In the genomic region with DNA sequence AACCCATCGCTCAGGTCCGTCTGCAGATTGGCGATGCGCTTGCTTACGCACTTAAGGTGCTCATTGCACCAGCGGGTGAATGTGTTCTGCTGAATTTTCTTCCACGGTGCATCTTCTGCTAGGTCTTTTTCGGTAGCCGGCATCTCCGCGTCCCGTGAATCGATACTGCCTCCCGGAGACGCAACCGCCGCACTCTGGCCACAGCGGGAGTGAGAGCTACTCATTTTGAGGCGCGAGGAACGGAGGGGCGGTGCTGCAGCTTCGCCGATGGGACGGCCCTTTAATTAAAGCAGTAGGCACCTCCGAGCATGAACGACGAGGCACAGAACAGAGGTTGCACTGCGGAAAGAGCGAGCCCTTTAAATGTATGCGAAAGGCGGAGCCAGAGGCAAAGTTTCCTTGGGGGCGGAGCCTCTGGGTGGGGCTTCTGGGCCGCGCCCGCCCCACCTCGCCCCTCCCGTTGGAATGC, we compare ENCODE assay signal across 8 mouse cellular contexts. TPM values are rescaled to one million over a fixed set of nuclear protein-coding genes. Genes with fewer than 3 reads are reported as not detected.
DNase-seq lines count a peak whose midpoint lies in the region; ATAC-seq lines count a peak whose summit lies in the region.

No protein-coding gene starts in this region.

- peak overlapping the region; percentile 81 for H3K9ac ChIP-seq in limb, embryonic 13.5 days
- H3K9ac ChIP-seq in midbrain, embryonic 15.5 days: peak overlapping the region; percentile 58

- H3K9me3 ChIP-seq in embryonic facial prominence, embryonic 10.5 days: peaks cover 2% of the 10 kb centered on the region; the same call in 1 of the 2 replicates
- no peaks in the 10 kb centered on the region for H3K9me3 ChIP-seq in limb, embryonic 13.5 days
- no peaks in the 10 kb centered on the region for H3K9me3 ChIP-seq in midbrain, embryonic 15.5 days

- peaks cover 29% of the 10 kb centered on the region for H3K36me3 ChIP-seq in embryonic facial prominence, embryonic 10.5 days (replicated peaks)
- peaks cover 19% of the 10 kb centered on the region for H3K36me3 ChIP-seq in limb, embryonic 13.5 days
- 0 out of 2 replicates have a peak, but pooled peaks cover 8% of the 10 kb centered on the region for H3K36me3 ChIP-seq in midbrain, embryonic 15.5 days (replicated peaks)

- peak overlapping the region; percentile 93 for H3K27ac ChIP-seq in embryonic facial prominence, embryonic 10.5 days (replicated peaks)
- H3K27ac ChIP-seq in limb, embryonic 13.5 days: peak overlapping the region; percentile 89
- H3K27ac ChIP-seq in midbrain, embryonic 15.5 days: peak overlapping the region; percentile 89

- H3K4me3 ChIP-seq in embryonic facial prominence, embryonic 10.5 days: peak overlapping the region; percentile 70
- H3K4me3 ChIP-seq in limb, embryonic 13.5 days: peak overlapping the region; percentile 60
- peak overlapping the region; percentile 57 for H3K4me3 ChIP-seq in midbrain, embryonic 15.5 days

- peak overlapping the region; percentile 70 for H3K4me2 ChIP-seq in limb, embryonic 13.5 days (replicated peaks)
- H3K4me2 ChIP-seq in midbrain, embryonic 15.5 days: peak overlapping the region; percentile 57

- H3K4me1 ChIP-seq in embryonic facial prominence, embryonic 10.5 days: peaks cover 18% of the 10 kb centered on the region
- H3K4me1 ChIP-seq in limb, embryonic 13.5 days: peaks cover 18% of the 10 kb centered on the region
- peaks cover 19% of the 10 kb centered on the region for H3K4me1 ChIP-seq in midbrain, embryonic 15.5 days

- peak; percentile 90 for ATAC-seq in limb, embryonic 13.5 days (ENCODE audit: low FRiP score, low read depth)
- ATAC-seq in midbrain, embryonic 15.5 days (replicated peaks): peak; percentile 92

- 20% methylated on average over 38 of the region's 38 CpGs for WGBS in embryonic facial prominence, embryonic 10.5 days
- 19% methylated on average over 32 of the region's 38 CpGs for WGBS in limb, embryonic 13.5 days
- 23% methylated on average over 38 of the region's 38 CpGs for whole genome bisulfite sequencing in midbrain, embryonic 15.5 days

- peak; percentile 86 for DNase-seq in layer of hippocampus, adult 11-12 months (ENCODE audit: low spot score)
- DNase-seq in layer of hippocampus, adult 9-10 months (ENCODE audit: low spot score): no peak
- peak; percentile 89 for DNase-seq in embryonic facial prominence, embryonic 10.5 days (ENCODE audit: low spot score)
- peak; percentile 99 for DNase-seq in heart, adult 11 months
- peak; percentile 85 for DNase-seq in kidney, adult 18-20 months
- peak; percentile 74 to 77 for DNase-seq in spleen, adult 18-20 months

- no peaks in the 10 kb centered on the region for H3K27me3 ChIP-seq in embryonic facial prominence, embryonic 10.5 days (replicated peaks; ENCODE audit: low read depth, poor library complexity, severe bottlenecking)
- H3K27me3 ChIP-seq in limb, embryonic 13.5 days: no peaks in the 10 kb centered on the region
- H3K27me3 ChIP-seq in midbrain, embryonic 15.5 days (replicated peaks): no peaks in the 10 kb centered on the region

RNA-seq across cellular contexts. Expression of a gene that starts 3.4 kb away (rescaled TPM):
- 315 and 331 TPM in 2 replicates for polyA plus RNA-seq in embryonic facial prominence, embryonic 10.5 days (2016; fragmentation: Nextera tagmentation; extraction: Ambion mirVana)
- 275 and 314 TPM in 2 replicates for polyA plus RNA-seq in limb, embryonic 13.5 days (2015; fragmentation: Nextera tagmentation; extraction: Ambion mirVana)
- polyA plus RNA-seq in midbrain, embryonic 15.5 days (2015; fragmentation: Nextera tagmentation; extraction: Ambion mirVana): 92.6 and 96.4 TPM in 2 replicates

RNA-seq across cellular contexts. Expression of a gene that starts 8.2 kb away (rescaled TPM):
- polyA plus RNA-seq in embryonic facial prominence, embryonic 10.5 days (2016; fragmentation: Nextera tagmentation; extraction: Ambion mirVana): 25.9 and 27.8 TPM in 2 replicates
- polyA plus RNA-seq in limb, embryonic 13.5 days (2015; fragmentation: Nextera tagmentation; extraction: Ambion mirVana): 26.7 and 27.8 TPM in 2 replicates
- polyA plus RNA-seq in midbrain, embryonic 15.5 days (2015; fragmentation: Nextera tagmentation; extraction: Ambion mirVana): 16.0 and 17.7 TPM in 2 replicates

RNA-seq across cellular contexts. Expression of a gene that starts 24.4 kb away (rescaled TPM):
- 846 and 850 TPM in 2 replicates for polyA plus RNA-seq in embryonic facial prominence, embryonic 10.5 days (2016; fragmentation: Nextera tagmentation; extraction: Ambion mirVana)
- 828 and 885 TPM in 2 replicates for polyA plus RNA-seq in limb, embryonic 13.5 days (2015; fragmentation: Nextera tagmentation; extraction: Ambion mirVana)
- 402 and 414 TPM in 2 replicates for polyA plus RNA-seq in midbrain, embryonic 15.5 days (2015; fragmentation: Nextera tagmentation; extraction: Ambion mirVana)

RNA-seq across cellular contexts. Expression of a gene that starts 35.5 kb away (rescaled TPM):
- 68.8 and 70.4 TPM in 2 replicates for polyA plus RNA-seq in embryonic facial prominence, embryonic 10.5 days (2016; fragmentation: Nextera tagmentation; extraction: Ambion mirVana)
- polyA plus RNA-seq in limb, embryonic 13.5 days (2015; fragmentation: Nextera tagmentation; extraction: Ambion mirVana): 91.0 and 92.2 TPM in 2 replicates
- 86.8 and 90.3 TPM in 2 replicates for polyA plus RNA-seq in midbrain, embryonic 15.5 days (2015; fragmentation: Nextera tagmentation; extraction: Ambion mirVana)

RNA-seq across cellular contexts. Expression of a gene that starts 35.9 kb away (rescaled TPM):
- polyA plus RNA-seq in embryonic facial prominence, embryonic 10.5 days (2016; fragmentation: Nextera tagmentation; extraction: Ambion mirVana): 4.2 and 4.7 TPM in 2 replicates
- polyA plus RNA-seq in limb, embryonic 13.5 days (2015; fragmentation: Nextera tagmentation; extraction: Ambion mirVana): 11.7 and 12.0 TPM in 2 replicates
- polyA plus RNA-seq in midbrain, embryonic 15.5 days (2015; fragmentation: Nextera tagmentation; extraction: Ambion mirVana): 2.9 and 5.2 TPM in 2 replicates
